Mouse (Mus musculus) ES-Bruce4 (cell line): ENCODE measurements around the gene Dcakd.

ENCODE experiments used
- CTCF ChIP-seq: IDR thresholded peaks from one replicate; pipeline ENCODE4 v1.8.1; 2011; ENCODE audit warnings: low read depth, low read length
- POLR2A ChIP-seq: IDR thresholded peaks from one replicate; pipeline ENCODE4 v1.8.1; 2011; ENCODE audit warnings: low read length; ENCODE audit not compliant: insufficient read depth

GRCm38 (mm10) chr11:103015881-103016825 is 12.0 kb downstream of the Dcakd start:
- no peak for TF ChIP-seq CTCF
- no peak for TF ChIP-seq POLR2A
